ENCODE assay signal across 9 mouse cellular contexts in the genomic region with DNA sequence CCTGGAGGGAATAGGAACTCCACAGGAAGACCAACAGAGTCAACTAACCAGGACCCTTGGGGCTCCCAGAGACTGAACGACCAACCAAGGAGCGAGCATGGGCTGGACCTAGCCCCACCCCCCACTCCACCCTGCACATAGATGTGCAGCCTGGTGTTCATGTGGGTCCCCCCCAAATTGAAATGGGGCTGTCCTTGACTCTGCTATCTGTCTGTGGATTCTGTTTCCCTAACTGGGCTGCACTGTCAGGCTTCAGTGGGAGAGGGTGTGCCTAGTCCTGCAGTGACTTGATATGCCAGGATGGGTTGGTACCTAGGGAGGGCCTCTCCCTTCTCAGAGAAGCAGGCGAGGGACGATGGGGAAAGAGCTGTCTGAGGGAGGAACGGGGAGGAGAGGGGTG.
DNase-seq lines count a peak whose midpoint lies in the region; ATAC-seq lines count a peak whose summit lies in the region.
"Had no signal": no experiment of that assay in that cellular context is flagged by ENCODE, and none has a peak within 500 bp of the region (broad histone marks: within the 10 kb centered on the region; RNA-seq: fewer than 3 reads in every experiment).

No protein-coding gene starts in this region.

- 90% methylated on average over 5 of the region's 5 CpGs for WGBS in kidney, embryonic 14.5 days
- WGBS in hindbrain, embryonic 16.5 days, result 86% methylated on average over 5 of the region's 5 CpGs

- H3K27me3 ChIP-seq in kidney, embryonic 14.5 days (ENCODE audit: control insufficient read depth, insufficient read depth, low read length), result no peaks in the 10 kb centered on the region
- H3K27me3 ChIP-seq in hindbrain, embryonic 16.5 days (replicated peaks; ENCODE audit: control insufficient read depth, insufficient read depth, low read length), result no peaks in the 10 kb centered on the region
- H3K27me3 ChIP-seq: embryonic facial prominence, embryonic 12.5 days had no signal

- H3K4me1 ChIP-seq in kidney, embryonic 14.5 days (ENCODE audit: control insufficient read depth, insufficient read depth, low read length), result peaks cover 13% of the 10 kb centered on the region; the same call in 1 of the 2 replicates
- peaks cover 5% of the 10 kb centered on the region for H3K4me1 ChIP-seq in hindbrain, embryonic 16.5 days (ENCODE audit: control insufficient read depth, insufficient read depth, low read depth, low read length)

- H3K4me3 ChIP-seq in kidney, embryonic 14.5 days (ENCODE audit: low read length), result no peak overlapping the region
- no peak overlapping the region for H3K4me3 ChIP-seq in hindbrain, embryonic 16.5 days (ENCODE audit: low read length)
- H3K4me3 ChIP-seq: embryonic facial prominence, embryonic 12.5 days had no signal

- H3K9me3 ChIP-seq in kidney, embryonic 14.5 days (ENCODE audit: control insufficient read depth, low read length), result no peaks in the 10 kb centered on the region
- H3K9me3 ChIP-seq in hindbrain, embryonic 16.5 days (ENCODE audit: control insufficient read depth, low read length), result no peaks in the 10 kb centered on the region
- H3K9me3 ChIP-seq: embryonic facial prominence, embryonic 12.5 days had no signal

- no peak for DNase-seq in kidney, postnatal 25 days
- DNase-seq in c-Kit-positive CD71-positive TER-119-positive erythroid progenitor cells, embryonic 14.5 days (ENCODE audit: low spot score), result peak; percentile 90
- DNase-seq in adrenal gland, adult 8-10 months, result no peak
- DNase-seq in cerebellum, adult 18-20 months, result no peak
- DNase-seq: gastrocnemius, postnatal 10 days had no signal

- H3K9ac ChIP-seq in kidney, embryonic 14.5 days (ENCODE audit: low read depth, low read length), result no peak overlapping the region
- no peak overlapping the region for H3K9ac ChIP-seq in hindbrain, embryonic 16.5 days (ENCODE audit: low read depth, low read length)
- H3K9ac ChIP-seq: embryonic facial prominence, embryonic 12.5 days had no signal

- no peaks in the 10 kb centered on the region for H3K36me3 ChIP-seq in kidney, embryonic 14.5 days (ENCODE audit: control insufficient read depth, insufficient read depth, low read length)
- H3K36me3 ChIP-seq in hindbrain, embryonic 16.5 days (ENCODE audit: control insufficient read depth, insufficient read depth, low read length), result no peaks in the 10 kb centered on the region
- H3K36me3 ChIP-seq: embryonic facial prominence, embryonic 12.5 days had no signal

- no peak overlapping the region; the same call in 1 of the 2 replicates for H3K27ac ChIP-seq in kidney, embryonic 14.5 days (ENCODE audit: low read depth, low read length)
- peak overlapping the region; percentile 40 for H3K27ac ChIP-seq in hindbrain, embryonic 16.5 days (ENCODE audit: low read depth, low read length)

- ATAC-seq in kidney, embryonic 14.5 days (ENCODE audit: low FRiP score, low TSS enrichment), result peak; percentile 48; the same call in 1 of the 2 replicates
- peak; percentile 40; the same call in 1 of the 2 replicates for ATAC-seq in hindbrain, embryonic 16.5 days
- 0 out of 2 replicates have a peak, but pooled peaks have one; percentile 21 for ATAC-seq in megakaryocyte, adult 5-6 weeks (ENCODE audit: poor library complexity, severe bottlenecking)

- no peak overlapping the region for H3K4me2 ChIP-seq in kidney, embryonic 14.5 days (replicated peaks; ENCODE audit: low read depth, low read length)
- no peak overlapping the region for H3K4me2 ChIP-seq in hindbrain, embryonic 16.5 days (ENCODE audit: low read length)
